Mouse (Mus musculus) embryonic facial prominence, embryonic 12.5 days (tissue): ENCODE data around the gene Dhdh. TPM values are rescaled to one million over a fixed set of nuclear protein-coding genes. Genes with fewer than 3 reads are reported as not detected.
"Not testable (repeated sequence)": the region's sequence is repeated elsewhere in the genome, so short reads cannot be mapped to it uniquely, and the experiment has no call there.

Experiments used
- ATAC-seq: fragments of 200-750 bp; cut with Nextera tagmentation; 2 replicates; pipeline ENCODE4 v1.8.0; 2017; ENCODE audit not compliant: insufficient number of reproducible peaks, insufficient read depth, low FRiP score, low TSS enrichment
- H3K27ac ChIP-seq: fragments of 300-500 bp; sonication (generic); 2 replicates; pipeline ENCODE4 v1.5.1; 2016; ENCODE audit warnings: mild to moderate bottlenecking
- H3K27me3 ChIP-seq: fragments of 300-500 bp; sonication (generic); 2 replicates; pipeline ENCODE4 v1.6.1; 2016; ENCODE audit warnings: mild to moderate bottlenecking, moderate library complexity
- H3K36me3 ChIP-seq: fragments of 300-500 bp; sonication (generic); 2 replicates; pipeline ENCODE4 v1.6.1; 2016; ENCODE audit warnings: mild to moderate bottlenecking
- H3K4me1 ChIP-seq: fragments of 300-500 bp; sonication (generic); 2 replicates; pipeline ENCODE4 v1.6.1; 2016
- H3K4me2 ChIP-seq: fragments of 300-500 bp; sonication (generic); replicated peaks from 2 replicates; pipeline ENCODE4 v1.6.1; 2016; ENCODE audit warnings: mild to moderate bottlenecking, moderate library complexity
- H3K4me3 ChIP-seq: fragments of 300-500 bp; sonication (generic); 2 replicates; pipeline ENCODE4 v1.5.1; 2016; ENCODE audit warnings: mild to moderate bottlenecking
- H3K9ac ChIP-seq: fragments of 300-500 bp; sonication (generic); 2 replicates; pipeline ENCODE4 v1.6.1; 2016; ENCODE audit warnings: mild to moderate bottlenecking, moderate library complexity
- H3K9me3 ChIP-seq: fragments of 300-500 bp; sonication (generic); 2 replicates; pipeline ENCODE4 v1.6.1; 2016; ENCODE audit warnings: mild to moderate bottlenecking, moderate library complexity
- WGBS: fragments of 180-500 bp; shearing (Covaris S2); methylation state at CpG from one replicate; pipeline ENCODE4 v1.1.7; 2016; 5-methylcytosine and 5-hydroxymethylcytosine counted together
- polyA plus RNA-seq: library from polyadenylated mRNA; unstranded; fragments of >200 nt; fragmentation: Nextera tagmentation; extraction: Ambion mirVana; gene quantifications from 2 replicates; pipeline ENCODE4 v1.2.1, GENCODE M21; 2016

The Dhdh gene
- polyA plus RNA-seq, 1 experiment from 2014 or later = 3.0 TPM

GRCm38 (mm10) chr7:45486761-45487415 lies 1.7 kb downstream of the Dhdh start, which contains the start of gene Gm45808:
TSS of gene Gm45808 (minus strand) at chr7:45486811.
- Histone ChIP-seq H3K9ac (no peak within 1 kb of the TSS), H3K4me2 (no peak within 1 kb of the TSS), H3K9me3 (no peaks in the 10 kb centered on the region), H3K36me3 (peaks cover under 1% of the 10 kb centered on the region; the same call in 1 of the 2 replicates), H3K4me1 (peaks cover 10% of the 10 kb centered on the region), H3K27me3 (no peaks in the 10 kb centered on the region), H3K27ac (0 out of 2 replicates have a peak within 1 kb of the TSS, but pooled peaks have one; percentile 30), H3K4me3 (no peak within 1 kb of the TSS)
- 77% methylated on average over 12 of the region's 12 CpGs for WGBS
- ATAC-seq = no peak

- WGBS = 72% methylated on average over 7 of the region's 7 CpGs
- Histone ChIP-seq H3K4me1 (peaks cover 8% of the 10 kb centered on the region), H3K4me3 (no peak overlapping the region), H3K4me2 (no peak overlapping the region), H3K9ac (no peak overlapping the region), H3K27me3 (no peaks in the 10 kb centered on the region), H3K9me3 (no peaks in the 10 kb centered on the region), H3K36me3 (no peaks in the 10 kb centered on the region), H3K27ac (no peak overlapping the region)
- no peak for ATAC-seq
These were observed 2.4 kb downstream of the Dhdh start for GRCm38 (mm10) chr7:45486158-45486557.

GRCm38 (mm10) chr7:45484985-45485384 lies 3.6 kb downstream of the Dhdh start:
- H3K9ac ChIP-seq, ATAC-seq, H3K9me3 ChIP-seq, H3K4me2 ChIP-seq, H3K27me3 ChIP-seq, H3K4me3 ChIP-seq, H3K4me1 ChIP-seq, H3K27ac ChIP-seq, H3K36me3 ChIP-seq: not testable (repeated sequence)
- WGBS = 94% methylated on average over 5 of the region's 5 CpGs

GRCm38 (mm10) chr7:45482166-45482565 lies 6.4 kb downstream of the Dhdh start:
- Histone ChIP-seq H3K4me1 (no peaks in the 10 kb centered on the region), H3K4me2 (no peak overlapping the region), H3K9me3 (no peaks in the 10 kb centered on the region), H3K9ac (no peak overlapping the region), H3K27me3 (no peaks in the 10 kb centered on the region), H3K36me3 (no peaks in the 10 kb centered on the region), H3K4me3 (no peak overlapping the region), H3K27ac (no peak overlapping the region)
- 83% methylated on average over 1 of the region's 1 CpGs for WGBS
- ATAC-seq = no peak

- WGBS = 55% methylated on average over 13 of the region's 15 CpGs
- ATAC-seq = peak; percentile 48; the same call in 1 of the 2 replicates
- no peaks in the 10 kb centered on the region for H3K9me3 ChIP-seq
- no peaks in the 10 kb centered on the region for H3K27me3 ChIP-seq
- no peak within 1 kb of the TSS for H3K4me2 ChIP-seq
- H3K27ac ChIP-seq = no peak within 1 kb of the TSS
- H3K4me1 ChIP-seq = no peaks in the 10 kb centered on the region
- H3K36me3 ChIP-seq = no peaks in the 10 kb centered on the region
- H3K4me3 ChIP-seq = no peak within 1 kb of the TSS
- H3K9ac ChIP-seq = no peak within 1 kb of the TSS
These were observed 7.2 kb downstream of the Dhdh start, which contains the start of gene Tulp2 for GRCm38 (mm10) chr7:45481374-45481927. TSS of gene Tulp2 (plus strand) at chr7:45481877.

- not testable (repeated sequence) for H3K9ac ChIP-seq, H3K4me2 ChIP-seq, H3K27ac ChIP-seq, H3K9me3 ChIP-seq, H3K4me3 ChIP-seq, H3K36me3 ChIP-seq, H3K27me3 ChIP-seq, ATAC-seq, H3K4me1 ChIP-seq
- WGBS = 79% methylated on average over 4 of the region's 4 CpGs
These were observed 8.3 kb downstream of the Dhdh start for GRCm38 (mm10) chr7:45480310-45480709.

GRCm38 (mm10) chr7:45478774-45479173 lies 9.8 kb downstream of the Dhdh start:
- H3K9ac ChIP-seq = no peak overlapping the region
- no peak overlapping the region for H3K4me3 ChIP-seq
- no peak for ATAC-seq
- H3K27me3 ChIP-seq = no peaks in the 10 kb centered on the region
- H3K4me1 ChIP-seq = no peaks in the 10 kb centered on the region
- no peak overlapping the region for H3K4me2 ChIP-seq
- 92% methylated on average over 7 of the region's 7 CpGs for WGBS
- H3K27ac ChIP-seq = no peak overlapping the region
- H3K9me3 ChIP-seq = no peaks in the 10 kb centered on the region
- H3K36me3 ChIP-seq = no peaks in the 10 kb centered on the region

- H3K9me3 ChIP-seq = no peaks in the 10 kb centered on the region
- 12% methylated on average over 3 of the region's 3 CpGs for WGBS
- no peak for ATAC-seq
- H3K4me3 ChIP-seq = no peak overlapping the region
- H3K27ac ChIP-seq = no peak overlapping the region
- no peak overlapping the region for H3K9ac ChIP-seq
- H3K4me2 ChIP-seq = no peak overlapping the region
- H3K4me1 ChIP-seq = no peaks in the 10 kb centered on the region
- H3K36me3 ChIP-seq = no peaks in the 10 kb centered on the region
- H3K27me3 ChIP-seq = no peaks in the 10 kb centered on the region
These were observed 11.6 kb downstream of the Dhdh start for GRCm38 (mm10) chr7:45477003-45477402.

GRCm38 (mm10) chr7:45476453-45476852 lies 12.2 kb downstream of the Dhdh start:
- Histone ChIP-seq H3K4me1 (no peaks in the 10 kb centered on the region), H3K36me3 (no peaks in the 10 kb centered on the region), H3K4me2 (no peak overlapping the region), H3K9ac (no peak overlapping the region), H3K9me3 (no peaks in the 10 kb centered on the region), H3K4me3 (no peak overlapping the region), H3K27ac (no peak overlapping the region), H3K27me3 (no peaks in the 10 kb centered on the region)
- 61% methylated on average over 1 of the region's 1 CpGs for WGBS
- no peak for ATAC-seq

GRCm38 (mm10) chr7:45475291-45475969 lies 13.2 kb downstream of the Dhdh start:
- H3K27ac ChIP-seq = no peak overlapping the region
- peak overlapping the region; percentile 36 for H3K4me2 ChIP-seq

GRCm38 (mm10) chr7:45470869-45471268 lies 17.7 kb downstream of the Dhdh start:
- Histone ChIP-seq H3K4me1 (peaks cover 3% of the 10 kb centered on the region), H3K27me3 (no peaks in the 10 kb centered on the region), H3K4me3 (no peak overlapping the region), H3K9ac (no peak overlapping the region), H3K36me3 (no peaks in the 10 kb centered on the region), H3K4me2 (no peak overlapping the region), H3K9me3 (no peaks in the 10 kb centered on the region), H3K27ac (no peak overlapping the region)
- no peak for ATAC-seq
- 3% methylated on average over 3 of the region's 3 CpGs for WGBS

More at GRCm38 (mm10) chr7:45475291-45475969, 13.2 kb downstream of the Dhdh start:
- Histone ChIP-seq H3K4me1 (no peaks in the 10 kb centered on the region), H3K9me3 (no peaks in the 10 kb centered on the region), H3K36me3 (no peaks in the 10 kb centered on the region), H3K4me3 (peak overlapping the region; percentile 17; the same call in 1 of the 2 replicates), H3K27me3 (no peaks in the 10 kb centered on the region), H3K9ac (no peak overlapping the region)
- whole genome bisulfite sequencing = 70% methylated on average over 16 of the region's 16 CpGs
- ATAC-seq = no peak
